Mouse (Mus musculus) CH12.LX (cell line): Measurements from ENCODE around the gene Tnfsf13b. TPM values are rescaled to one million over a fixed set of nuclear protein-coding genes. Genes with fewer than 3 reads are reported as not detected.

Experiments used
- DNase-seq: peaks from one replicate; pipeline ENCODE4 v3.0.0-alpha.2; 2013; ENCODE audit errors: extremely low read depth
- H3K27ac ChIP-seq: 2 replicates; pipeline ENCODE4 v1.5.1; 2012; ENCODE audit warnings: low read depth, mild to moderate bottlenecking, control low read depth, moderate library complexity; ENCODE audit not compliant: insufficient read depth
- H3K27me3 ChIP-seq: replicated peaks from 2 replicates; pipeline ENCODE3; 2012; ENCODE audit warnings: inconsistent platforms
- H3K36me3 ChIP-seq, 2 experiments: replicated peaks in 1 of 2; 2 replicates each; pipeline versions ENCODE3 to v1.6.1; 2012; ENCODE audit warnings: inconsistent platforms in 1 of 2, low read length in 1 of 2, mild to moderate bottlenecking in 1 of 2, mixed read lengths in 1 of 2, moderate library complexity in 1 of 2; ENCODE audit not compliant: control insufficient read depth in 1 of 2, insufficient read depth in 1 of 2
- H3K4me1 ChIP-seq, 2 experiments: 2 replicates each; pipeline ENCODE4 v1.6.1; 2012; ENCODE audit warnings: inconsistent platforms in 1 of 2, moderate library complexity in 1 of 2; ENCODE audit not compliant: insufficient read depth in 2 of 2, control insufficient read depth in 1 of 2
- H3K4me2 ChIP-seq: 2 replicates; pipeline ENCODE4 v1.6.1; 2012; ENCODE audit warnings: low read depth, mild to moderate bottlenecking, control low read depth; ENCODE audit not compliant: poor library complexity, insufficient read depth, severe bottlenecking
- H3K4me3 ChIP-seq, 3 experiments: fragments of 150-350 bp in 1 of 3; sonication (generic) in 1 of 3; replicated peaks in 1 of 3; 2 replicates each; pipeline versions ENCODE3 to v1.5.1; 2011 to 2012; ENCODE audit warnings: low read depth in 2 of 3, low read length in 2 of 3, mild to moderate bottlenecking in 2 of 3, moderate library complexity in 2 of 3, control low read depth in 1 of 3, improper control_type of control experiment in 1 of 3, inconsistent platforms in 1 of 3, mixed read lengths in 1 of 3; ENCODE audit not compliant: poor library complexity in 1 of 3
- H3K79me2 ChIP-seq: replicated peaks from 2 replicates; pipeline ENCODE4 v1.6.1; 2012; ENCODE audit warnings: mild to moderate bottlenecking, moderate library complexity; ENCODE audit not compliant: control insufficient read depth, poor library complexity, insufficient read depth, severe bottlenecking; ENCODE audit errors: extremely low read depth
- H3K9ac ChIP-seq: 2 replicates; pipeline ENCODE4 v1.6.1; 2012; ENCODE audit warnings: low read depth, mild to moderate bottlenecking, control low read depth, moderate library complexity; ENCODE audit not compliant: insufficient read depth
- H3K9me3 ChIP-seq: replicated peaks from 2 replicates; pipeline ENCODE3; 2012; ENCODE audit warnings: low read length, inconsistent platforms, mixed read lengths
- ELF1 ChIP-seq: IDR thresholded peaks from 2 replicates; pipeline ENCODE4 v1.6.1; 2014; ENCODE audit warnings: low read depth, mild to moderate bottlenecking, inconsistent platforms, low read length, improper control_type of control experiment
- HCFC1 ChIP-seq: IDR thresholded peaks from 2 replicates; pipeline ENCODE4 v1.6.1; 2012; ENCODE audit warnings: low read depth, mild to moderate bottlenecking, inconsistent platforms, low read length, improper control_type of control experiment
- ZMIZ1 ChIP-seq: IDR thresholded peaks from 2 replicates; pipeline ENCODE4 v1.6.1; 2012; ENCODE audit warnings: low read depth, mild to moderate bottlenecking, inconsistent platforms, low read length, improper control_type of control experiment
- dilution Hi-C: fragments of 300-500 bp; cut with MboI; formaldehyde crosslinking; loops from 2 replicates; pipeline ENCODE4 v1.14.3; 2020; ENCODE audit warnings: low sequenced_read_pairs; ENCODE audit not compliant: extremely low pct_unique_long_range_greater_than_20kb, extremely low pct_ligation_motif_present
- in situ Hi-C: fragments of 300-500 bp; cut with MboI; formaldehyde crosslinking; loops from 3 replicates; pipeline ENCODE4 v1.14.3; 2019; ENCODE audit warnings: low sequenced_read_pairs, low pct_ligation_motif_present, low pct_unique_long_range_greater_than_20kb, mixed read lengths
- polyA plus RNA-seq: library from polyadenylated mRNA; unstranded; fragments of >175 nt; gene quantifications from 2 replicates; pipeline ENCODE4 v1.2.1, GENCODE M21; 2012; ENCODE audit warnings: low read depth; ENCODE audit not compliant: insufficient read length
- total RNA-seq, 2 experiments: library from RNA; depleted of rRNA; stranded (reverse); fragments of 300-350 nt in 1 of 2; fragments of >200 nt in 1 of 2; gene quantifications; 2 replicates each; pipeline ENCODE4 v1.2.3; 2012 to 2014

The Tnfsf13b gene
- total and polyA plus RNA-seq, 3 experiments: 0.04 to 2.5 (median 0.85) TPM

GRCm38 (mm10) chr8:10067775-10068174, 61.5 kb downstream of the Tnfsf13b start:
- no peaks in the 10 kb centered on the region for H3K9me3 ChIP-seq
- H3K9ac ChIP-seq: no peak overlapping the region
- H3K4me2 ChIP-seq: peak overlapping the region; percentile 50
- H3K36me3 ChIP-seq: no peaks in the 10 kb centered on the region
- H3K27ac ChIP-seq: no peak overlapping the region
- no peak for TF ChIP-seq ZMIZ1
- TF ChIP-seq HCFC1: no peak
- dilution Hi-C loops (no loop called here), in situ Hi-C loops (no loop called here)
- no peak for DNase-seq
- no peaks in the 10 kb centered on the region for H3K79me2 ChIP-seq
- H3K4me3 ChIP-seq: no peak overlapping the region
- H3K4me1 ChIP-seq: peaks cover 5 to 10% of the 10 kb centered on the region in 2 experiments; a peak in 3 of 4 replicates
- no peaks in the 10 kb centered on the region for H3K27me3 ChIP-seq

GRCm38 (mm10) chr8:10072347-10072746, 66.1 kb downstream of the Tnfsf13b start:
- no peaks in the 10 kb centered on the region for H3K36me3 ChIP-seq
- H3K4me1 ChIP-seq: peaks cover 0 to 3% of the 10 kb centered on the region in 2 experiments; a peak in 1 of 4 replicates
- H3K27me3 ChIP-seq: no peaks in the 10 kb centered on the region
- no peaks in the 10 kb centered on the region for H3K9me3 ChIP-seq
- dilution Hi-C loops: no loop called here
- H3K27ac ChIP-seq: no peak overlapping the region
- H3K4me2 ChIP-seq: no peak overlapping the region
- H3K9ac ChIP-seq: no peak overlapping the region
- no peak overlapping the region for H3K4me3 ChIP-seq
- no peak for DNase-seq
- in situ Hi-C loops: no loop called here
- H3K79me2 ChIP-seq: no peaks in the 10 kb centered on the region
- no peak for TF ChIP-seq ELF1

Other genes starting within 250 kb of the Tnfsf13b start
- not detected in 2 replicates for gene Fam155a, start 235.3 kb upstream of the Tnfsf13b start, total RNA-seq (2012; rRNA removed)
- gene Fam155a, start 235.3 kb upstream of the Tnfsf13b start, total RNA-seq (2014; rRNA removed): not detected in 2 replicates
- not detected in 2 replicates for gene Fam155a, start 235.3 kb upstream of the Tnfsf13b start, polyA plus RNA-seq
- gene Gm10217, start 142.2 kb upstream of the Tnfsf13b start, total RNA-seq (2012; rRNA removed): not detected in 2 replicates
- not detected in 2 replicates for gene Gm10217, start 142.2 kb upstream of the Tnfsf13b start, total RNA-seq (2014; rRNA removed)
- not detected in 2 replicates for gene Gm10217, start 142.2 kb upstream of the Tnfsf13b start, polyA plus RNA-seq
- 1.7 and 2.5 TPM in 2 replicates for gene Lig4, start 28.8 kb upstream of the Tnfsf13b start, total RNA-seq (2012; rRNA removed)
- 3.1 and 3.2 TPM in 2 replicates for gene Lig4, start 28.8 kb upstream of the Tnfsf13b start, total RNA-seq (2014; rRNA removed)
- 7.1 and 7.9 TPM in 2 replicates for gene Lig4, start 28.8 kb upstream of the Tnfsf13b start, polyA plus RNA-seq
- gene Abhd13, start 28.8 kb upstream of the Tnfsf13b start, total RNA-seq (2012; rRNA removed): 8.6 and 10.4 TPM in 2 replicates
- 20.3 and 23.6 TPM in 2 replicates for gene Abhd13, start 28.8 kb upstream of the Tnfsf13b start, total RNA-seq (2014; rRNA removed)
- gene Abhd13, start 28.8 kb upstream of the Tnfsf13b start, polyA plus RNA-seq: 11.3 and 13.0 TPM in 2 replicates
- gene Myo16, start 147.4 kb downstream of the Tnfsf13b start, total RNA-seq (2012; rRNA removed): not detected in 2 replicates
- gene Myo16, start 147.4 kb downstream of the Tnfsf13b start, total RNA-seq (2014; rRNA removed): not detected in 2 replicates
- gene Myo16, start 147.4 kb downstream of the Tnfsf13b start, polyA plus RNA-seq: not detected in 2 replicates